Mouse (Mus musculus): Measurements from ENCODE around the gene Hist1h2ac. TPM values are rescaled to one million over a fixed set of nuclear protein-coding genes. Genes with fewer than 3 reads are reported as not detected.

Hist1h2ac gene
- polyA plus RNA-seq, 1 experiment from 2014 or later = 2.2 TPM

DNA sequence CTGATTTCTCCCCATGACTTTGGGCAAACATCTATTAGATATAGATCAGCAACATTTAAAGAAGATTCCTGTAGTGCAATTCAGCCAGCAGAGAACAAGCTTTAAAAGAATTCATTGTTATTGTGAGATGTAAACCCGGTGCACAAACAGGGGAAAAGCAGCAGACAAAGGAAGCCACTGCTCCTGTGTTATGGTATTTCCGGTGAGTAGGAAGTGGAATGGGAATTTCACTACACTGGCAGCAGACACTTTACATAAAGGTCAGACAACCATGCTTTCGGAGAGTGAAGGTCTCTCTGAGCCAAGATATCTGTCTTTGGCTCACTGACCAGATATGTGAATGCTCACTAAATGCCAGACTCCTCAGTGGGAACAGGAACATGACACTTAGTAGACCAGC is 21.2 kb downstream of the Hist1h2ac start:
- DNase-seq (ENCODE audit: low spot score) (no peak), ATAC-seq (replicated peaks; ENCODE audit: insufficient number of reproducible peaks, low FRiP score, low TSS enrichment, low read depth) (no peak)
- no peaks in the 10 kb centered on the region for H3K36me3 ChIP-seq (replicated peaks; ENCODE audit: control insufficient read depth, insufficient read depth, low read depth, low read length)
- H3K4me2 ChIP-seq (ENCODE audit: low read depth, low read length) = no peak overlapping the region
- no peaks in the 10 kb centered on the region for H3K9me3 ChIP-seq (replicated peaks; ENCODE audit: control insufficient read depth, low read length)
- no peak overlapping the region for H3K27ac ChIP-seq (replicated peaks; ENCODE audit: low read depth, low read length)
- WGBS = 77% methylated on average over 3 of the region's 3 CpGs
- no peak overlapping the region for H3K4me3 ChIP-seq (ENCODE audit: low read depth, low read length)
- no peaks in the 10 kb centered on the region for H3K27me3 ChIP-seq (ENCODE audit: control insufficient read depth, insufficient read depth, low read length)
- no peaks in the 10 kb centered on the region for H3K4me1 ChIP-seq (ENCODE audit: control insufficient read depth, insufficient read depth, low read length)
- H3K9ac ChIP-seq (replicated peaks; ENCODE audit: low read length) = no peak overlapping the region

DNA sequence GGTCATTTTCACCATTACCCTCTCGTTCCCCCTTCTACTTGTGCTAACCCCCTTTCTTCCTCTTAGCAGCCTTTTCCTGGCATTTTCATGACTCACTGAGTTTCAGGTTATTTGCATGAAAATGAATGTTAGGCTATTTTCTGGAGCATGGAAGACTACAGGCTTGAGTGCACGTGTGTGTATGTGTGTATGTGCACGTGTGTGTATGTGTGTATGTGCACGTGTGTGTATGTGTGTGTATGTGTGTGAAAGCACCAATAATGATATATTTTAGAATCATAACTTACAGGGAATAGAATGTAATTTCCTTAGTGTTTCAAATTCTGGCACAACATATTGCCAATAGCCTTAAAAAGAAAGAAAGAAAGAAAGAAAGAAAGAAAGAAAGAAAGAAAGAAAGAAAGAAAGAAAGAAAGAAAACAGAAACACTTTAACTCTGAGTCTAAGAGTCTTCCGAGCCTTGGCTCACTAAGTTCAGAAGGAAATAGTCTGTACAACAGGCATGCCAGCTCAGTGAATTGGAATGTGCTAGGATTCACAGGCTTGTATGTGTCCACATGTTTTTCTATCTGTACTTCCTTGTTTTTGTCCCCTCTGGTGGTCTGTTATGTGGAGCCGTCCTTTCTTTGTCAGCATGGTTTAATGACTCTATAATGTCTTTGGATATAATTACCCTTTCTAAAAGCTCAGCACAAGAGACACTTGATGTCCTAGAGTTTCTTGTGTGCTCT is 23.9 kb downstream of the Hist1h2ac start:
- no peaks in the 10 kb centered on the region for H3K4me1 ChIP-seq (ENCODE audit: control insufficient read depth, insufficient read depth, low read length)
- H3K4me3 ChIP-seq (ENCODE audit: low read depth, low read length) = no peak overlapping the region
- no peaks in the 10 kb centered on the region for H3K9me3 ChIP-seq (replicated peaks; ENCODE audit: control insufficient read depth, low read length)
- no peak for DNase-seq (ENCODE audit: low spot score)
- no peak overlapping the region for H3K27ac ChIP-seq (replicated peaks; ENCODE audit: low read depth, low read length)
- no peak for ATAC-seq (replicated peaks; ENCODE audit: insufficient number of reproducible peaks, low FRiP score, low TSS enrichment, low read depth)
- H3K4me2 ChIP-seq (ENCODE audit: low read depth, low read length) = no peak overlapping the region
- H3K36me3 ChIP-seq (replicated peaks; ENCODE audit: control insufficient read depth, insufficient read depth, low read depth, low read length) = no peaks in the 10 kb centered on the region
- no peak overlapping the region for H3K9ac ChIP-seq (replicated peaks; ENCODE audit: low read length)
- WGBS = 79% methylated on average over 6 of the region's 6 CpGs
- no peaks in the 10 kb centered on the region for H3K27me3 ChIP-seq (ENCODE audit: control insufficient read depth, insufficient read depth, low read length)

Small RNAs within 50 kb of the gene (microRNA-seq; reads per million reads assigned to microRNA genes)
- not detected for gene Gm44350 (ENCODE audit: borderline number of aligned reads)

Other genes with a start within 250 kb of the Hist1h2ac start
- gene Btn1a1, start 218.0 kb downstream of the Hist1h2ac start, polyA plus RNA-seq (2014; fragmentation: Nextera tagmentation; extraction: Ambion mirVana) = 0.24 and 0.35 TPM in 2 replicates
- 1.1 and 1.4 TPM in 2 replicates for gene Btn2a2, start 195.1 kb downstream of the Hist1h2ac start, polyA plus RNA-seq (2014; fragmentation: Nextera tagmentation; extraction: Ambion mirVana)
- 3.5 and 5.0 TPM in 2 replicates for gene Hist1h4h, start 152.9 kb downstream of the Hist1h2ac start, polyA plus RNA-seq (2014; fragmentation: Nextera tagmentation; extraction: Ambion mirVana)
- gene Hist1h2af, start 150.0 kb downstream of the Hist1h2ac start, polyA plus RNA-seq (2014; fragmentation: Nextera tagmentation; extraction: Ambion mirVana) = 7.8 and 7.9 TPM in 2 replicates
- gene Hist1h3g, start 148.5 kb downstream of the Hist1h2ac start, polyA plus RNA-seq (2014; fragmentation: Nextera tagmentation; extraction: Ambion mirVana) = 6.1 and 7.8 TPM in 2 replicates
- gene Hist1h2bh, start 140.6 kb downstream of the Hist1h2ac start, polyA plus RNA-seq (2014; fragmentation: Nextera tagmentation; extraction: Ambion mirVana) = 0.67 and 1.3 TPM in 2 replicates
- gene Hist1h3f, start 139.9 kb downstream of the Hist1h2ac start, polyA plus RNA-seq (2014; fragmentation: Nextera tagmentation; extraction: Ambion mirVana) = 1.2 and 1.5 TPM in 2 replicates
- gene Hist1h4f, start 132.3 kb downstream of the Hist1h2ac start, polyA plus RNA-seq (2014; fragmentation: Nextera tagmentation; extraction: Ambion mirVana) = 1.3 TPM in 1 of 2 replicates, not detected in the other
- 0.53 and 0.71 TPM in 2 replicates for gene Hist1h1d, start 130.7 kb downstream of the Hist1h2ac start, polyA plus RNA-seq (2014; fragmentation: Nextera tagmentation; extraction: Ambion mirVana)
- gene Hist1h3e, start 121.6 kb downstream of the Hist1h2ac start, polyA plus RNA-seq (2014; fragmentation: Nextera tagmentation; extraction: Ambion mirVana) = 9.0 and 12.1 TPM in 2 replicates
- gene Hist1h2ae, start 112.7 kb downstream of the Hist1h2ac start, polyA plus RNA-seq (2014; fragmentation: Nextera tagmentation; extraction: Ambion mirVana) = 78.4 and 99.4 TPM in 2 replicates
- 8.4 and 8.6 TPM in 2 replicates for gene Hist1h2bg, start 112.6 kb downstream of the Hist1h2ac start, polyA plus RNA-seq (2014; fragmentation: Nextera tagmentation; extraction: Ambion mirVana)
- 4.1 and 4.9 TPM in 2 replicates for gene Hist1h2bf, start 109.8 kb downstream of the Hist1h2ac start, polyA plus RNA-seq (2014; fragmentation: Nextera tagmentation; extraction: Ambion mirVana)
- 2.1 and 3.8 TPM in 2 replicates for gene Hist1h2ad, start 109.6 kb downstream of the Hist1h2ac start, polyA plus RNA-seq (2014; fragmentation: Nextera tagmentation; extraction: Ambion mirVana)
- 10.2 and 11.3 TPM in 2 replicates for gene Hist1h3d, start 108.2 kb downstream of the Hist1h2ac start, polyA plus RNA-seq (2014; fragmentation: Nextera tagmentation; extraction: Ambion mirVana)
- 115 and 122 TPM in 2 replicates for gene Hist1h4d, start 102.3 kb downstream of the Hist1h2ac start, polyA plus RNA-seq (2014; fragmentation: Nextera tagmentation; extraction: Ambion mirVana)
- 2.1 and 3.1 TPM in 2 replicates for gene Hist1h2be, start 62.8 kb downstream of the Hist1h2ac start, polyA plus RNA-seq (2014; fragmentation: Nextera tagmentation; extraction: Ambion mirVana)
- gene Hist1h1e, start 61.4 kb downstream of the Hist1h2ac start, polyA plus RNA-seq (2014; fragmentation: Nextera tagmentation; extraction: Ambion mirVana) = 23.0 and 24.4 TPM in 2 replicates
- 25.1 and 27.3 TPM in 2 replicates for gene Hist1h2bc, start 251 bp upstream of the Hist1h2ac start, polyA plus RNA-seq (2014; fragmentation: Nextera tagmentation; extraction: Ambion mirVana)
- gene Hist1h1t, start 11.9 kb upstream of the Hist1h2ac start, polyA plus RNA-seq (2014; fragmentation: Nextera tagmentation; extraction: Ambion mirVana) = not detected in 2 replicates
- gene Hist1h4c, start 14.5 kb upstream of the Hist1h2ac start, polyA plus RNA-seq (2014; fragmentation: Nextera tagmentation; extraction: Ambion mirVana) = 6.1 TPM in 2 replicates
- gene Hfe, start 26.9 kb upstream of the Hist1h2ac start, polyA plus RNA-seq (2014; fragmentation: Nextera tagmentation; extraction: Ambion mirVana) = 4.3 and 4.6 TPM in 2 replicates
- gene Hist1h1c, start 54.9 kb upstream of the Hist1h2ac start, polyA plus RNA-seq (2014; fragmentation: Nextera tagmentation; extraction: Ambion mirVana) = 18.8 and 19.7 TPM in 2 replicates
- 15.5 and 18.1 TPM in 2 replicates for gene Hist1h3c, start 61.7 kb upstream of the Hist1h2ac start, polyA plus RNA-seq (2014; fragmentation: Nextera tagmentation; extraction: Ambion mirVana)
- gene Hist1h2bb, start 62.8 kb upstream of the Hist1h2ac start, polyA plus RNA-seq (2014; fragmentation: Nextera tagmentation; extraction: Ambion mirVana) = 2.6 and 2.9 TPM in 2 replicates
- 48.1 and 54.7 TPM in 2 replicates for gene Hist1h2ab, start 67.2 kb upstream of the Hist1h2ac start, polyA plus RNA-seq (2014; fragmentation: Nextera tagmentation; extraction: Ambion mirVana)
- gene Hist1h3b, start 68.3 kb upstream of the Hist1h2ac start, polyA plus RNA-seq (2014; fragmentation: Nextera tagmentation; extraction: Ambion mirVana) = 8.3 and 10.5 TPM in 2 replicates
- gene Hist1h4b, start 73.1 kb upstream of the Hist1h2ac start, polyA plus RNA-seq (2014; fragmentation: Nextera tagmentation; extraction: Ambion mirVana) = 7.4 and 10.1 TPM in 2 replicates
- gene Hist1h4a, start 77.3 kb upstream of the Hist1h2ac start, polyA plus RNA-seq (2014; fragmentation: Nextera tagmentation; extraction: Ambion mirVana) = not detected in 2 replicates
- 4.0 and 4.3 TPM in 2 replicates for gene Hist1h3a, start 78.4 kb upstream of the Hist1h2ac start, polyA plus RNA-seq (2014; fragmentation: Nextera tagmentation; extraction: Ambion mirVana)
- gene Hist1h1a, start 79.7 kb upstream of the Hist1h2ac start, polyA plus RNA-seq (2014; fragmentation: Nextera tagmentation; extraction: Ambion mirVana) = 4.5 and 5.0 TPM in 2 replicates
- gene Trim38, start 86.0 kb upstream of the Hist1h2ac start, polyA plus RNA-seq (2014; fragmentation: Nextera tagmentation; extraction: Ambion mirVana) = 0.18 TPM in 1 of 2 replicates, not detected in the other
- gene Slc17a2, start 123.0 kb upstream of the Hist1h2ac start, polyA plus RNA-seq (2014; fragmentation: Nextera tagmentation; extraction: Ambion mirVana) = not detected in 2 replicates
- gene Slc17a3, start 155.5 kb upstream of the Hist1h2ac start, polyA plus RNA-seq (2014; fragmentation: Nextera tagmentation; extraction: Ambion mirVana) = not detected in 2 replicates
- not detected in 2 replicates for gene Slc17a1, start 183.8 kb upstream of the Hist1h2ac start, polyA plus RNA-seq (2014; fragmentation: Nextera tagmentation; extraction: Ambion mirVana)
- gene Slc17a4, start 231.1 kb upstream of the Hist1h2ac start, polyA plus RNA-seq (2014; fragmentation: Nextera tagmentation; extraction: Ambion mirVana) = not detected in 2 replicates

Measured in embryonic facial prominence, embryonic 11.5 days (tissue).